Mouse (Mus musculus): ENCODE measurements around the gene Dbi.

The Dbi gene

DNA sequence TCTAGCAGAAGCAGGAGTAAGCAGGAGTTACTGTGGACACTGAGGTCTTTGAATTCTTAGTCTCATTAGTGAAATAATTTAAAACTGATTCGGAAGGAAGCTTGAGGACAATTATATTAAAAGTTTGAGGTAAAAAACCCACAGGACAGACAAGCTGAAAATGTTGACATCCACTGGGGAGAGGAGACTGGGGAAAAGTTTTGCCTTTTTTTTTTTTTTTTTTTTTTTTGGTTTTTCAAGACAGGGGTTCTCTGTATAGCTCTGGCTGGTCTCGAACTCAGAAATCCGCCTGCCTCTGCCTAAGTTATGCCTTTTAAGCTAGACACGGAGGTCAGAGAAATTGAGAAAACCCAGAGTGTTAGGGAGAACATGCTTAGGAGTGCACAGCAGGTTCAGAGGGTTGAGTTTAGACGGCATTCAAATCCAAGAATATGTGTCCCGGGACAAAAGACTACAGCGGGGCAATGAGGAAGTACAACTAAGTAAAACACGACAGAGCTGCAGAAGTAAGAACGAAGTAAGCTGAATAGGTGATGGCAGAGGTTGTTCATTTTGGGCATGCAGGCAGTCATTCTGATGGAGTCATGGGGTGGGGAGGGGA, 1.2 kb upstream of the Dbi start:
- no peak for DNase-seq (ENCODE audit: low spot score)

- DNase-seq (ENCODE audit: low spot score): peak; percentile 81
Measured at GRCm38 (mm10) chr1:120120141-120120968, 523 bp downstream of the Dbi start.

- DNase-seq (ENCODE audit: low spot score): no peak
Measured at GRCm38 (mm10) chr1:120119389-120119788, 1.5 kb downstream of the Dbi start.

DNA sequence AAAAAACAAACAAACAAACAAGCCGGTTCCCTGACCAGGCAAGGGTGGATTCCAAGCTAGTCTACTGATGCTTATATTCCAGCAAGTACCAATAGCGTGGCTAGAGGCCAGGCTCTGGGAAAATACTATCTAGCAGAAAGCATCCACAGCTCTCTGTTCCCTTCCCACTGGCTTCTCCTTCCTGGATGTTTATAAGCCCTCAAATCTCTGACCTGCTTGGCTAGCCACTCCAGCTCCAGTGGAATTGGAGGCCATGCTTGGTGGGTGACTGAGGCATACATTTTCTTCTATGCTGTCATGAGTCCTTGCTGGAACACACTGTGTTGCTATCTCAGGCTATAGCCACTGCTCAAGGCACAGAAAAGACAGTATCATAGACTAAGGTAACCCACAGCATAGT, 2.0 kb downstream of the Dbi start:
- DNase-seq (ENCODE audit: low spot score): no peak

DNA sequence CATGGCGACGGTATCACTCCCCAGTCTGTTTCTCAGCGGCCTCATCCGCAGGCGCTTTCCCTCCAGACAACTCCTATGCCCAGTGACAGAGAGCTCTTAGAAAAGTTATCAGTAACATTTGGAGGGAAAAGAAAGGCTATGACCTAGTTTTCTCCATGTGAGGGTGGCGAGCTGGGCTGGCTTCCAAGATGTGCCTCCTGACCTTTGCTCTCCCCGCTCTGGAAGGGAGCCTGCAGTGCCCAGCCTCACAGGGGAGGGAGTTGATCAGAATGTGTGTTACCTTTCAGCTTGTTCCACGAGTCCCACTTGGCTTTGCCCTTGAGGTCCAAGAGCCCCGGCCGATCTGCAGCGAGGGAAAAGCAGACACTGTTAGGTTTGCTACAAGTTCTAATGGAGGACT, 4.8 kb downstream of the Dbi start:
- peak; percentile 77 for DNase-seq (ENCODE audit: low spot score)

DNA sequence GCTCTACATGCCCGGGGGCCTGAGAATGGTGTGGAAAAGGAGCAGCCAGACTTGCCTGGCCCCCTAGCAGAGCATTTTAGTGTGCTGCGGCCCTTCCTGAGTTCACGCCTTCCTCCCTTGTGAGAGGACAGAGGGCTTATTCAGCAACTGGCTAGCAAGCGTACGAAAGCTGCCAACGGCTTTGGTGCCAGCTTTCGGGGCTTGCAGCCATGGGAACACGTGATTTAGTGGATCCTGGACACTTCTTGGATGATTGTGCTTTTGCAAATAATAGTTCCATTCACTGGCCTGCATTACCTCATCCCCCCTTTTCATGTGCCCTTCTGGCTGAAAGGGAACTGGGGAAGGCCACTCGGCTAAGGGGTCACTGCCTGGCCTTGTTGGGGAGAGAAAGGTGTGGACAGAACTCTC, 5.2 kb downstream of the Dbi start:
- DNase-seq (ENCODE audit: low spot score): no peak

DNA sequence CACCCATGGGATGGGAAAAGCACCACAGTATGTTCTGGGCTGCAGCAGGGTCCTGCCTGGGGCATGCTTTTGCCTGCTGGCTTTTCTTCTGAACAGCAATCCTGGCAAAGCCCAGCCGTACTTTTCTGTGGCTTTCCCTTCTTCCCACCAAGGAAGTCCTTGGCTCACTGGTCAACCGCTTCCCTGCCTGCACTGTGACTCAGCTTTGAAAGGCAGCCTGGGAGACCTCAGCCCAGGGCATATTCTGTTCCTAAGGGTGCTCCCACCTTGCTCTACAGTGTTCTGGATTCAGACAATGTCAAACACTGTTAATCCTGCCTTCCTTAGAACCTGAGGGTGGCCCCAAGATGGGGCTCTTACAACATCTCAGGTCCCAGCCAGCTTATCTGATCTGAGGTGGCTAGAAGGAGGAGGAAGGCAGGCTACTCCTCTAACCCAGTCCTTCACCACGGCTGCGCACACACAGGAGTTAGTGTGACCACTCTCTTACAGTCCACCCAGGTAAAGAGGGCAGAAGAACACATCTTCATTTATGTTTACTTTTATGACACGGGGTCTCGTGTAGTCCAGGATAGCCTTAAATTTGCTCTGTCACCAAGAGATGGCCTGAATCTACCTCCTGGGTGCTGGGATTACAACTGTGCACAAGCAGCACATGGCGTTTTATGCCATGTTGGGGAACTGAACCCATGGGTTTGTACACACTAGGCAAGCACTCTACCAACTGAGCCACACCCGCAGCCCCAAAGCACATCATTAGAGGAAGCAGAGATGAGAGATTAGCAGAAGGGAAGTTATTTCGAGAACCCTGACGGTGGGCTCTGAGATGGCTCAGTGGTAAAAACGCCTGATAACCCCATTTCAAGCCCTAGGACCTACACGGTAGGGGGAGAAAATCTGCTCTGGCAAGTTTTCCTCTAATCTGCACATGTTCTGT, 8.4 kb downstream of the Dbi start:
- no peak for DNase-seq (ENCODE audit: low spot score)

DNA sequence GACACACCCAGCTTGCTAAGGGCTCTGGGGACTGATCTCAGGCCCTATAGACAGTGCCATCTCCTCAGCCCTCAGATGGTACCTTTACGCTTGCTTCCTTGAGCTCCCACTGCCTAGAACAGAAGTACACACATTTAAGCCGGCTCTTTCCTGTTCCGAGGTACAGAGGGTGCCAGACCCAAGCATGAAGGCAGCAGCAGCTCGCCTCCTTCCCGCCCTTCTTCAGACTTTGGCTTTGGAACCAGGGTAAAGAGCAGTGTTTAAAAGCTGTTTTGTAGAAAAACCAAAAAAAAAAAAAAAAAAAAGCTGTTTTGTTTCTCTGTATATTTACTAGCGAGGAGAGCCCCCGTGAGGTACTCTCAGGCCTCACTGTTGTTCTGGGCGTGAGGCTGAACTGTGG, 9.1 kb downstream of the Dbi start:
- no peak for DNase-seq (ENCODE audit: low spot score)

DNA sequence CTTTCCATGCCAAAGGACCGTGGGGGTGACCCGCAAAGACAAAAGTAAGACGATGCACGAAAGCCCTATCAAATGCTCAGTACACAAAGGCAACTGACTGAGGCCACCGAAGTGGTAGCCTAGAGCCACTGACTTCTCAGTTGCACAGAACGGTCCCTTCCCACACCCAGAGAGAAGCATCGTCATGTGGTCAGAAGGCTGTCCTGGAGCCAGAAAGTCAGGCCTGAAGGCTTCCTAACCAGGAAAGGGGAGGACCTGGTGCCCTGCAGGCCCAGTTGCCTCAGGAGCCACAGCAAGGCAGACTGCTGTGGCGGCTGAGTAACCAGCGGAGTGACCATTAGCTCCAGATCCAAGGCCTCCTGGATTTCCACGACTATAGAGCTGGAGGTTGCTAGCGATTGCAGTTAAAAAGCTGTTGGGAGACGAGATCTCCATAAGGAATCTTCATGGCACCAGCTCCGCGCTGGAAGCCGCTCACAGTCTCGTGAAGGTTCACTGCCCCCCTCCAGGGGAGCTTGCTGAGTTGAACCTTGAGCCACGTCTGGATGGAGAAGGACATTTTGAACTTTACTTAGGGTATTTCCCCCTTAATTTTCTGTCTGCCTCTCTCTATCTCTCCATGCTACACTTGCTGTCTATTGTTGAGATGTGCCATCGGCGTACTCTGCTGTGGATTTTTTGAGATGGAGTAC, 11.0 kb downstream of the Dbi start:
- no peak for DNase-seq (ENCODE audit: low spot score)

DNA sequence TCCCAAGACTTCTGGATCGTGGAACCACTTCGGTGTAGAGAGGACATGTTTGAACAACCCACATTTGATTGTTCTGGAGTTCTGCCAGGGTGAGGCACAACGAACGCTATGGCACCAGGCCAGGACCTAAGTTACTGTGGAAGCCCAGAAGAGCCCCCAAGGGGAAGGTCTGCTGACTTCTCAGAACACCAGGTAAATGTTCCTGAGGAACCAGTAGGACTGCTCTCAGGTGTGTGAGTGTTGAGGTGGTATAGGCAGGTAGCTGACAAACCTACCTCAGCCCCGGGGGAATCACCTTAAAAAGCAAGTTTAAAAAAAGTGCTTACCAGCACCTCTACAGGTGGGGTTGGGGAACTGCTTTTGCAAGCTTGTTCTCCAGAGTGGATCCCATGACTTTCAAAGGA, 15.3 kb downstream of the Dbi start:
- DNase-seq (ENCODE audit: low spot score): no peak

- DNase-seq (ENCODE audit: low spot score): no peak
Measured at GRCm38 (mm10) chr1:120101227-120101609, 19.7 kb downstream of the Dbi start.

DNA sequence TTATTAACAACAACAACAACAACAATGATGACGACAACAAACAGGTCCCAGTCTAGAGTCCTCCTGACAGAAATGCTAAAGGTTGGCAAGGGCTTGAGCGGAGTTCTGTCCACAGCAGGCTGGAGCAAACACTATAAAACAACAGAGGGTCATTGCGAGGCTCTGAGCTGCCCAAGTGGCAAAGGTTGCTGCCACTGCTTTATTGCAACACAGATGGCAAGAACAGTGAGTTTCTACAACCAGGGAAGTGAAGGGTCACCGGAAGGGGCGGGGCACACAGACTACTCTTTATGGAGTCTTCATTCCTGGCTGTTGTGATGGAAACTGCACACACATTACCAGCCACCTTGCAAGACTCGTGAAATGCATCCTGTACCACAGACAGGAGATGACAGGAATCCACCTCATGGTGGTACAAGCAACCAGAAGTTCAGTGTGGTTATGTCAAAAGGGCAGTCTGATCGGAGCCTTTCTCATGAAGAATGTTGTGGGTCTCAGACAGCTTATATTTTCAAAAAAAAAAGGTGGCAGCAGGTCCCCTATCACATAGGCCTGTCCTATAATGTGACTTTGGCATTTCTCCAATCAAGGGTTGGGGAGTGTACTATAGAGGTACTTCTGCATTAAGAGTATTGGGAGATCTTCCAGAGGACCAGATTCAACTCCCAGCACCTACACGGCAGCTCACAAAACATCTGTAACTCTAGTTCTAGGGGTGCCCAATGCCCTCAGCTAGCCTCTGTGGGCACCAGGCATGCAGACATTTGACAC, 20.2 kb downstream of the Dbi start:
- no peak for DNase-seq (ENCODE audit: low spot score)

DNA sequence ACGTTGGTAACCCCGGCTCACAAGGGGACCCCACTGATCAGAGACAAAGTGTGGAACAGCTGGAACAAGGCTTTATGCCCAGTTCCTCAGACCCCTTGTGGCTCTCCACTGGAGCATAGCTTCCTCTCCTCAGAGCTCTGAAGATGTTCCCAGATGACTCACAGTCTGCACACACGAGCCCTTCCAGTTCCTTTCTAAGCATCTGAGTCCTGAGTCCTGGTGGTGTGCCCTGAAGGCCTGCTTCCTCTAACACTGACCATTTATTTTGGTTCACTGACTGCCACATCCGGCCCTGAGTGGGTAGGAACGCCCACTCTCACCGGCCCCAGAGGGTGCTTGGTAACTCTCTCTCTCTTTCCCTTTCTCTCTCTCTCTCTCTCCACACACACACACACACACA, 21.4 kb downstream of the Dbi start:
- DNase-seq (ENCODE audit: low spot score): no peak

GRCm38 (mm10) chr1:120098327-120098726, 22.6 kb downstream of the Dbi start:
- DNase-seq (ENCODE audit: low spot score): peak; percentile 42

DNA sequence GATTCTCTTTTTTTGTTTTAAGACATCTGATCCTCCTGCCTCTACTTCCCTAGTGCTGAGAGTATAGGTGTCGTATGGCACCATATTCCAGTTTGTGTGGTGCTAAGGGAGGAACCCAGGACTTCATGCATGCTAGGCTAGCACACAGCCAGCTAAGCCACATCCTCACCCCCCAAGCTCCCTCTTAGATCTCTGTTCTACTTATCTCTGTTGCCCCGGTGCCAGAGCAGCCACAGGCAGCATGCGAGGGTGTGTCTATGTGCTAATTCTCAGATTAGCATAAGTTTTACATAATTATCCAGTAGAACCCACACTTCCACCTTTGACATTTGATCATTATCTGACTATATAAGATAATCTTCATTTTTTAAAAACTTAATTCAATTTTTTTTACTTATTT, 26.0 kb downstream of the Dbi start:
- no peak for DNase-seq (ENCODE audit: low spot score)

DNA sequence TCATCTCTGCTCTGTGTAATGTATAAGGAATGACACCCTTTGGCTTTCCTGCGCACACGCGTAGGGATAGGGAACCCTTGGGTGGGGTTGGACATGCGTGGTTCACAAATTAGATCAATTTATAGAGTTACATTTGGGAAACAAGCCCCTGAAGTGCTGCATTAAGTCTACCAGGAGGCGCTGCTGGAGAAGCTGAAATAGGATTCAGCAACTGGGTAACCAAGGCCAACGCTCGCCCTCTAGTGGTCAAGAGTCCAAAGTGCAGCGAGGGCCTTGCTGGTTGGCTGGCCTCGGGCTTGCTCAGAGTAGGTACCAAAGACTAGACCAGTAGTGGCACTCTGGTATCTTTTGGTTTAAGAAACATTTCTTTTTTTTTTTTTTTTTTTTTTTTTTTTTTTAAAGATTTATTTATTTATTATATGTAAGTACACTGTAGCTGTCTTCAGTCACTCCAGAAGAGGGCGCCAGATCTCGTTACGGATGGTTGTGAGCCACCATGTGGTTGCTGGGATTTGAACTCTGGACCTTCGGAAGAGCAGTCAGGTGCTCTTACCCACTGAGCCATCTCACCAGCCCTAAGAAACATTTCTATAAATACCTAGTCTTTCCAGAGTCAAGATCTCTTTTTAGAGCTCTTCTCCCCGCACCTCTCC, 27.3 kb downstream of the Dbi start:
- peak; percentile 82 for DNase-seq (ENCODE audit: low spot score)

- peak; percentile 40 for DNase-seq (ENCODE audit: low spot score)
Measured at GRCm38 (mm10) chr1:120090880-120091570, 29.9 kb downstream of the Dbi start.

- no peak for DNase-seq (ENCODE audit: low spot score)
Measured at GRCm38 (mm10) chr1:120089180-120089579, 31.7 kb downstream of the Dbi start.

DNA sequence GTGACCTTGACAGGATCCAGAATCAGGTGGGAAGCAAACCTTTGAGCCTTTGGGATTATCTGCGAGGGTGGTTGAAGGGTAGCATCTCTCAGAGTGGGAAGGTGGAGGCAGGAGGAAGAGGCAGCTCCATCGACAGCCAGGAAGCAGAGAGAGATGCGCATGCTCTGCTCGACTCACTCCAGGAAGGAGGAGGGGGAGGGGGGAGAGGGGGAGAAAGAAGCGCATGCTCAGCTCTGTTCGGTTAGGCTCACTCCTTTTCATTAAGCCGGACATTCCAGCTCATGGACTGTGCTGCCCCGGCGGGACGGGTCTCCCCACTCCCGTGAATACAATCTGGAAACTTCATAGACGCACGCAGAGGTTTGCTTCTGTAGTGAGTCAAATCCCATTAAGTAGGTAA, 34.2 kb downstream of the Dbi start:
- no peak for DNase-seq (ENCODE audit: low spot score)

- no peak for DNase-seq (ENCODE audit: low spot score)
Measured at GRCm38 (mm10) chr1:120085696-120086095, 35.2 kb downstream of the Dbi start.
